ENCODE assay signal across 9 mouse cellular contexts in genomic region chr5:140610273-140611011, GRCm38 (mm10). TPM values are rescaled to one million over a fixed set of nuclear protein-coding genes. Genes with fewer than 3 reads are reported as not detected.
DNase-seq lines count a peak whose midpoint lies in the region; ATAC-seq lines count a peak whose summit lies in the region.
"Had no signal": no experiment of that assay in that cellular context is flagged by ENCODE, and none has a peak within 500 bp of the region (broad histone marks: within the 10 kb centered on the region; RNA-seq: fewer than 3 reads in every experiment).

No protein-coding gene starts in this region.

- H3K9ac ChIP-seq in limb, embryonic 15.5 days = 0 out of 2 replicates have a peak overlapping the region, but pooled peaks have one; percentile 8
- H3K9ac ChIP-seq in midbrain, embryonic 13.5 days (replicated peaks) = peak overlapping the region; percentile 76

- no peaks in the 10 kb centered on the region for H3K9me3 ChIP-seq in limb, embryonic 15.5 days
- no peaks in the 10 kb centered on the region for H3K9me3 ChIP-seq in midbrain, embryonic 13.5 days

- peaks cover 71% of the 10 kb centered on the region for H3K4me1 ChIP-seq in limb, embryonic 15.5 days
- peaks cover 91% of the 10 kb centered on the region for H3K4me1 ChIP-seq in midbrain, embryonic 13.5 days (replicated peaks)

- DNase-seq in spleen, adult 18-20 months = peak; percentile 18 to 49
- no peak for DNase-seq in spleen, postnatal 4 days (ENCODE audit: low spot score in 2 of 2)
- peak; percentile 39 for DNase-seq in brain, adult 2 months (ENCODE audit: low read depth, low spot score)
- peak; percentile 61 to 71 for DNase-seq in heart, postnatal 14 days
- no peak for DNase-seq in cerebellum, postnatal 4 days (ENCODE audit: low spot score in 2 of 2)

- H3K4me2 ChIP-seq in limb, embryonic 15.5 days = peak overlapping the region; percentile 91
- H3K4me2 ChIP-seq in midbrain, embryonic 13.5 days (replicated peaks) = peak overlapping the region; percentile 66

- intact Hi-C loops in heart, postnatal 14 days (cut with DNase I) = no loop called here

- H3K4me3 ChIP-seq in limb, embryonic 15.5 days = peak overlapping the region; percentile 57
- peak overlapping the region; percentile 52 for H3K4me3 ChIP-seq in midbrain, embryonic 13.5 days (replicated peaks)

- peaks cover 28% of the 10 kb centered on the region for H3K36me3 ChIP-seq in limb, embryonic 15.5 days
- peaks cover 27% of the 10 kb centered on the region for H3K36me3 ChIP-seq in midbrain, embryonic 13.5 days

- peak; percentile 36 for ATAC-seq in limb, embryonic 15.5 days (ENCODE audit: insufficient number of reproducible peaks, low FRiP score, low TSS enrichment, low read depth)
- 0 out of 2 replicates have a peak, but pooled peaks have one; percentile 15 for ATAC-seq in midbrain, embryonic 13.5 days
- no peak for ATAC-seq in megakaryocyte-erythroid progenitor cell, adult 5-6 weeks (replicated peaks; ENCODE audit: low FRiP score, low TSS enrichment, poor library complexity, severe bottlenecking)

- H3K27me3 ChIP-seq in limb, embryonic 15.5 days = peaks cover 41% of the 10 kb centered on the region
- peaks cover 17% of the 10 kb centered on the region for H3K27me3 ChIP-seq in midbrain, embryonic 13.5 days

- under 1% methylated on average over 29 of the region's 30 CpGs for WGBS in limb, embryonic 15.5 days
- 1% methylated on average over 30 of the region's 30 CpGs for WGBS in midbrain, embryonic 13.5 days

- peak overlapping the region; percentile 86 for H3K27ac ChIP-seq in limb, embryonic 15.5 days
- peak overlapping the region; percentile 96 for H3K27ac ChIP-seq in midbrain, embryonic 13.5 days

RNA-seq across cellular contexts. Expression of gene Lfng, which starts 3.3 kb away (rescaled TPM):
- 10 to 100 TPM; 18.1 to 22.4 TPM for total RNA-seq in heart, postnatal 14 days (2021)
- 16.9 and 19.7 TPM in 2 replicates for polyA plus RNA-seq in limb, embryonic 15.5 days (2015; fragmentation: Nextera tagmentation; extraction: Ambion mirVana)
- 25.0 and 25.7 TPM in 2 replicates for polyA plus RNA-seq in midbrain, embryonic 13.5 days (2015; fragmentation: Nextera tagmentation; extraction: Ambion mirVana)
- 17.6 and 38.9 TPM in 2 replicates for total RNA-seq in megakaryocyte-erythroid progenitor cell, adult 5-6 weeks (2014; fragmentation: Nextera tagmentation)
- 21.3 and 22.9 TPM in 2 replicates for total RNA-seq in megakaryocyte-erythroid progenitor cell, adult 5-6 weeks (2017)

RNA-seq across cellular contexts. Expression of gene Ttyh3, which starts 38.4 kb away (rescaled TPM):
- total RNA-seq in heart, postnatal 14 days (2021) = 10 to 100 TPM; 31.6 to 31.9 TPM
- polyA plus RNA-seq in limb, embryonic 15.5 days (2015; fragmentation: Nextera tagmentation; extraction: Ambion mirVana) = 29.9 and 34.1 TPM in 2 replicates
- 53.6 and 76.6 TPM in 2 replicates for polyA plus RNA-seq in midbrain, embryonic 13.5 days (2015; fragmentation: Nextera tagmentation; extraction: Ambion mirVana)
- 26.7 and 32.2 TPM in 2 replicates for total RNA-seq in megakaryocyte-erythroid progenitor cell, adult 5-6 weeks (2014; fragmentation: Nextera tagmentation)
- total RNA-seq in megakaryocyte-erythroid progenitor cell, adult 5-6 weeks (2017) = 5.6 and 8.6 TPM in 2 replicates

RNA-seq across cellular contexts. Expression of gene Grifin, which starts 45.6 kb away (rescaled TPM):
- not detected for total RNA-seq in heart, postnatal 14 days (2021)
- polyA plus RNA-seq in limb, embryonic 15.5 days (2015; fragmentation: Nextera tagmentation; extraction: Ambion mirVana) = 0.31 TPM in 1 of 2 replicates, not detected in the other
- not detected in 2 replicates for polyA plus RNA-seq in midbrain, embryonic 13.5 days (2015; fragmentation: Nextera tagmentation; extraction: Ambion mirVana)
- total RNA-seq in megakaryocyte-erythroid progenitor cell, adult 5-6 weeks (2014; fragmentation: Nextera tagmentation) = not detected in 2 replicates
- not detected in 2 replicates for total RNA-seq in megakaryocyte-erythroid progenitor cell, adult 5-6 weeks (2017)
- total RNA-seq: common myeloid progenitor, adult 5-6 weeks had no signal

Comparison
In these comparisons a context has a peak if more than half of its experiments do, and no peak if none do; other contexts are left out.
1. DNase-seq: peak in spleen, adult 18-20 months (2 of 2), brain, adult 2 months (single experiment) and heart, postnatal 14 days (2 of 2); none in spleen, postnatal 4 days (0 of 2) and cerebellum, postnatal 4 days (0 of 2).